Comparison of ENCODE assay signal across 9 mouse cellular contexts in genomic region chr3:126363568-126364505, GRCm38 (mm10). TPM values are rescaled to one million over a fixed set of nuclear protein-coding genes. Genes with fewer than 3 reads are reported as not detected.
DNase-seq lines count a peak whose midpoint lies in the region; ATAC-seq lines count a peak whose summit lies in the region.
"Had no signal": no experiment of that assay in that cellular context is flagged by ENCODE, and none has a peak within 500 bp of the region (broad histone marks: within the 10 kb centered on the region; RNA-seq: fewer than 3 reads in every experiment).

Gene Arsj, plus strand, starts transcription at chr3:126363684.

- 11% methylated on average over 41 of the region's 41 CpGs for WGBS in kidney, embryonic 15.5 days
- 14% methylated on average over 41 of the region's 41 CpGs for whole genome bisulfite sequencing in embryonic facial prominence, embryonic 12.5 days
- whole genome bisulfite sequencing in liver, embryonic 16.5 days (ENCODE audit: insufficient replicate concordance) = 11% methylated on average over 41 of the region's 41 CpGs

- H3K9ac ChIP-seq in kidney, embryonic 15.5 days = peak within 1 kb of the TSS; percentile 44; the same call in 1 of the 2 replicates
- H3K9ac ChIP-seq in embryonic facial prominence, embryonic 12.5 days = peak within 1 kb of the TSS; percentile 54
- no peak within 1 kb of the TSS for H3K9ac ChIP-seq in liver, embryonic 16.5 days (ENCODE audit: low read depth, low read length)

- peaks cover 7% of the 10 kb centered on the region; the same call in 1 of the 2 replicates for H3K27me3 ChIP-seq in kidney, embryonic 15.5 days
- no peaks in the 10 kb centered on the region for H3K27me3 ChIP-seq in embryonic facial prominence, embryonic 12.5 days
- no peaks in the 10 kb centered on the region; the same call in 1 of the 2 replicates for H3K27me3 ChIP-seq in liver, embryonic 16.5 days (ENCODE audit: control insufficient read depth, insufficient read depth, low read depth, low read length)
- H3K27me3 ChIP-seq: CH12.LX had no signal

- H3K9me3 ChIP-seq in kidney, embryonic 15.5 days (replicated peaks) = no peaks in the 10 kb centered on the region
- H3K9me3 ChIP-seq in embryonic facial prominence, embryonic 12.5 days = no peaks in the 10 kb centered on the region
- no peaks in the 10 kb centered on the region for H3K9me3 ChIP-seq in liver, embryonic 16.5 days (replicated peaks; ENCODE audit: control insufficient read depth, low read length)

- peak within 1 kb of the TSS; percentile 39; the same call in 1 of the 2 replicates for H3K27ac ChIP-seq in kidney, embryonic 15.5 days
- no peak within 1 kb of the TSS for H3K27ac ChIP-seq in embryonic facial prominence, embryonic 12.5 days
- no peak within 1 kb of the TSS for H3K27ac ChIP-seq in liver, embryonic 16.5 days (ENCODE audit: low read length)

- ATAC-seq in kidney, embryonic 15.5 days (replicated peaks; ENCODE audit: low FRiP score) = peak; percentile 85
- ATAC-seq in embryonic facial prominence, embryonic 12.5 days (ENCODE audit: insufficient number of reproducible peaks, insufficient read depth, low FRiP score, low TSS enrichment) = peak; percentile 79; the same call in 1 of the 2 replicates
- peak; percentile 27; the same call in 1 of the 2 replicates for ATAC-seq in liver, embryonic 16.5 days (ENCODE audit: low read depth)

- no peaks in the 10 kb centered on the region for H3K36me3 ChIP-seq in kidney, embryonic 15.5 days
- no peaks in the 10 kb centered on the region for H3K36me3 ChIP-seq in embryonic facial prominence, embryonic 12.5 days
- no peaks in the 10 kb centered on the region for H3K36me3 ChIP-seq in liver, embryonic 16.5 days (ENCODE audit: control insufficient read depth, insufficient read depth)

- peak within 1 kb of the TSS; percentile 50 for H3K4me3 ChIP-seq in kidney, embryonic 15.5 days (replicated peaks)
- H3K4me3 ChIP-seq in embryonic facial prominence, embryonic 12.5 days = peak within 1 kb of the TSS; percentile 42
- no peak within 1 kb of the TSS for H3K4me3 ChIP-seq in liver, embryonic 16.5 days (ENCODE audit: low read depth, low read length)

- peak within 1 kb of the TSS; percentile 87 for H3K4me2 ChIP-seq in kidney, embryonic 15.5 days
- H3K4me2 ChIP-seq in embryonic facial prominence, embryonic 12.5 days (replicated peaks) = peak within 1 kb of the TSS; percentile 69
- no peak within 1 kb of the TSS for H3K4me2 ChIP-seq in liver, embryonic 16.5 days (ENCODE audit: low read depth, low read length)

- no peak for DNase-seq in kidney, adult 9 months
- peak; percentile 45 for DNase-seq in heart, adult 8-10 months (ENCODE audit: low spot score)
- peak; percentile 70 for DNase-seq in kidney, postnatal 10 days
- peak; percentile 47 for DNase-seq in ovary, adult 18-20 months (ENCODE audit: low spot score)
- DNase-seq in thymus, adult 18-20 months = no peak

- peaks cover 11% of the 10 kb centered on the region for H3K4me1 ChIP-seq in kidney, embryonic 15.5 days
- no peaks in the 10 kb centered on the region; the same call in 1 of the 2 replicates for H3K4me1 ChIP-seq in embryonic facial prominence, embryonic 12.5 days
- H3K4me1 ChIP-seq in liver, embryonic 16.5 days (ENCODE audit: control insufficient read depth, low read depth, low read length) = no peaks in the 10 kb centered on the region

RNA-seq across cellular contexts. Expression of gene Arsj, which starts in this region (rescaled TPM):
- 1.4 and 2.1 TPM in 2 replicates for polyA plus RNA-seq in kidney, embryonic 15.5 days (2015; fragmentation: Nextera tagmentation; extraction: Ambion mirVana)
- polyA plus RNA-seq in embryonic facial prominence, embryonic 12.5 days (2016; fragmentation: Nextera tagmentation; extraction: Ambion mirVana) = 1.1 TPM in 2 replicates
- under 1 TPM; 0.27 to 0.49 (median 0.34) TPM for total RNA-seq in heart, adult 8-10 months (2022)
- 0.02 TPM in 1 of 2 replicates, not detected in the other for polyA plus RNA-seq in liver, embryonic 16.5 days (2015; fragmentation: Nextera tagmentation; extraction: Ambion mirVana)
- total RNA-seq: CH12.LX had no signal

Comparison
In these comparisons a context has a peak if more than half of its experiments do, and no peak if none do; other contexts are left out.
1. DNase-seq: peak in kidney, postnatal 10 days (single experiment) and ovary, adult 18-20 months (single experiment); none in kidney, adult 9 months (single experiment) and thymus, adult 18-20 months (0 of 2).
2. Peak in DNase-seq in heart, adult 8-10 months; RNA of the gene not detected or under 1 TPM.
3. Peak in ATAC-seq in liver, embryonic 16.5 days; RNA of the gene not detected or under 1 TPM.
4. ATAC-seq: peak in every context shown above with its lines; median percentile 85 in kidney, embryonic 15.5 days; 79 in embryonic facial prominence, embryonic 12.5 days; 27 in liver, embryonic 16.5 days.